Mouse (Mus musculus): ENCODE measurements around the gene Dlg2.

Gene Dlg2

DNA sequence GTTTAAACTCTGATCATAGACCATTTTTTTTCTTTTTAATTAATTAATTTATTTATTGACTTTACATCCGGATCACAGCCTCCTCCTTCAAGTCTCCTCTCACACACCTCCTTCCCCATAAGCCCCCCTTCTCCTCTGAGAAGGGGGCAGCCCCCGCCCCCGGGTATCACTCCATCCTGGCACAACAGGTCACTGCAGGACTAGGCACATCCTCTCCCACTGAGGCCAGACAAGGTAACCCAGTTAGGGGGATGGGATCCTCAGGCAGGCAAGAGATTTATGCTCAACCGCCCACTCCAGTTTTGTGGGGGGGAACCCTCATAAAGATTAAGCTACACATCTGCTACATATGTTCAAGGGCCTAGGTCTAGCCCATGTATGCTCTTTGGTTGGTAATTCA lies 1636.6 kb downstream of the Dlg2 start:
- no peak for ATAC-seq (ENCODE audit: insufficient number of reproducible peaks, low FRiP score, low TSS enrichment)

DNA sequence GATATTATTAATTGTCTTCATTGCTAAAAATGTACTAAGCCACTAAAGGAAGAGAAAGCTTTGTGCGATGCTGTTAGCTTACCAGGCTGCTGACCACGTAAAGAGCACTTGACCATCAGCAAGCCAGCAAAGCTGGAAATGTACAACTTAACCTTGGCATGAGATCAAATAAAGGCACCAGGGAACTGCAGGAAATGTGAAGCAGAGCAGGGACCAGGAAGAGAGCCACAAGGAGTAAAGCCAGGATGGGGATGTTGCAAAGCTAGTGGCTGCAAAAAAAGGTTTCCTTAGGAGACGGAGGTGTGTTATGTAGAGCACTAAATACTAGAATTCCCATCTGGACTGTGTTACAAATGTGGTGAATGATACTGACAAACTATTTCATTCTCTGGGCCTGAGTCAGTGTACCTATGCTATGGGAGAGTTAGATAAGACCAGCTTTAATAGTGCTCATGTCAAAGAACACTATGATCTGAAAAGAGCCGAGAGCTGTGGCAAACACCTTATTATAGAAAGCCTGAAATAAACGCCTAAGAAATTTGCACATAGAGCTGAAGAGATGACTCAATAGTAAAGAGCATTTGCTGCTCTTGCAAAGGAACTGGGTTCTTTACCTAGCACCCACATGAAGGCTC lies 1638.9 kb downstream of the Dlg2 start:
- no peak for ATAC-seq (ENCODE audit: insufficient number of reproducible peaks, low FRiP score, low TSS enrichment)

DNA sequence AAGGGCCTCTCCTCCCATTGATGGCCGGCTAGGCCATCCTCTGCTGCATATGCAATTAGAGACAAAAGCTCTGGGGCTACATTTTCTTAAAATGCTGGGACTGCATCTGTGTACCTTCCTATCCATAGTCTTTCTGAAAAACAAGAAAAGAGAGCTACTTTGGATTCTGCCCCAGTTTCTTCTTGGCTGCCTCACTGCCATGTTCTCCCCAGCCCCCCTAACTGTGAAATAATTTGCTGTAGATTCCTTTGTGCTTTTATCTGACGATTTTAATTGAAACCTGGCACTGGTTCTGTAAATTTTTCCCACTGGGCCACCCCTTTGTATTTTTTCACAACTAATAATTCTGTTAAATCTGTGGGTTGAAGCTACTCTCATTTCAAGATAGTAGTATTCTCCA lies 1646.8 kb downstream of the Dlg2 start:
- ATAC-seq (ENCODE audit: insufficient number of reproducible peaks, low FRiP score, low TSS enrichment) = no peak

DNA sequence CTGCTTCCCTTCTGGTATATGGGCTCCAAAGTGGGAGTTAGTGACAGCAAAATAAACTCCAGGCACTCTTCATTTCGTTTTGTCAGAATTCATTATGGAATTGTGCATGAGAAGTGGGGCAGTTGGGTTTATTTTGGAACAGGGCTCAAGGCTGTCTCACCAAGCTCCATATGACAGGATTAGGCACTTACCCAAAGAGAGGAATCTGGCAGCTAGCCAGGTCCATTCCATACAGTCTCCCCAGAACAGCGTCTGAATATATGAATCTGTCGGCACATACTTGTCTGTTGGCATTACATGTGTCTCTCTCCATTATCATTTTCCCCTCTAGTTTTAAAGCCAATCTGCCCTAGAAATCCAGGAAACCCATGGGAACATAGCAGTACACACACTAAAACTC lies 1649.4 kb downstream of the Dlg2 start:
- ATAC-seq (ENCODE audit: insufficient number of reproducible peaks, low FRiP score, low TSS enrichment) = peak; percentile 72

DNA sequence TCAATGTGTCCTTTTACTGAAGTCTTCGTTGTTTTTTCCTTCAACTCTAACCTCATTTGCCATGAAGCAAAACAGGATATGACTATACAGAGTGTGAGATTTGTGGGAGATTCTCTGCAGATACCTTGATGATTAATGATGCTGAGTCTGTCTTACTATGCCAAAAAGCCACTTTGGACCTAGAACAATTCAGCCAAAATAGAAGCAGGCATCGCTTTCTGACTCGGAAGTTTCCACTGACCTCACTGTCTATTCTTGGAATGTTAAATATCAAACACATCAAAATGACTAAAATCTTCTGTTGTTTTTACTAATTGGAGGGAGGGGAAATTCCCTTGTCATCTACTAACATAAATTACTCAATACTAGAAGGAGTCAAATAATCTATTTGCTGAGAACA lies 1657.8 kb downstream of the Dlg2 start:
- ATAC-seq (ENCODE audit: insufficient number of reproducible peaks, low FRiP score, low TSS enrichment) = no peak

DNA sequence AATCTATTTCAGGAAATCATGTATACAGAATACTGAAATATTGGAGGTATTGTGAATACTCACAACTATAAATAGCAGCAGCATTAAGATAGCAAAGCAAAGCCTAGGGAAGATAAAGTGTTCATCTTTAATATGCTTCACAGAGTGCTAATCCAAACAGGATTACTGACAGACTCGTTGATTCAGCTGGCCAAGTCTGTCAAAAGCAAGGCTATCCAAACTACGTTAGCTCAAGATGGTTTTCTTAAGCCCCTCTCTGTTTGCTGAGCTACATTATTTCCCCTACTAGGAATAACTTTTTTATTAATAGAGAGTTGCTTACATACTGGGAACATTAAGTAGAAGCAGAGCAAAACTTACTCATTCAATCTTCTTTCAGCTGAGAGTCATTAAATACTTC lies 1659.2 kb downstream of the Dlg2 start:
- ATAC-seq (ENCODE audit: insufficient number of reproducible peaks, low FRiP score, low TSS enrichment) = no peak

DNA sequence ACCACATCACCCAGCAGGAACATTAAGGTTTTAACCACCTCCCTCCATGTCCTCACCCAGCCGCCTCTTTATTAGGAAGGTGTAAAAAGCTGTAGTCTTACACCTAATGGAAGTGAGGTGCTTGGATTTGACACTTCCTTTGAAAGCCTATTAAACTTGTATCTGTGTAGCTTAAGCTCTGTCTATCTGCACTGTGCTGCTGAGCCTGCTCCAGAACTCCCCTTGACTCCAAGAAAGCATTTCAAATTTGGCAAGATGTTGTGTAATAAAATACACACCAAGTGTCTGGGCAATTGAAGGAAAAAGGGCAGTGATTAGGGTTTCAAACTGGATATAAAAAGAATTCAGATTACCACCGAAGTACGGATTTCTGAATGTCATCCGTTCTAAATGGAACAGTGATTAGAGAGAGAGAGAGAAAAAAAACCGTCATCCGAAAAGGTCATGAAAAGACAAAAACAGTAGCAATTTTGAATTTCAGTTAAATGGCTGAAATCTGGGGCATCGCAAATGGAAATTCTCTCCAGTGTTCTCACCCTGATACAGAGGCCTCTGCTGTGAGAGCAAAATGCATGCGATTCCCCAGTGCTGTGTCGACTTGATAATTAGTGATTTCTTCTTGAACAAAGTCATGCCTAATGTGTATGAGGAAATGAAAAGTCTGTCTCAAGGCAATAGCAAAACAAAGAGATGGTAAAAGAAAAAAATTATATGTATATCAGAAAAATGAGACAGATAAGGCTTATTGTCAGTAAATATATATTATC lies 1663.8 kb downstream of the Dlg2 start:
- ATAC-seq (ENCODE audit: insufficient number of reproducible peaks, low FRiP score, low TSS enrichment) = 0 out of 2 replicates have a peak, but pooled peaks have one; percentile 36

DNA sequence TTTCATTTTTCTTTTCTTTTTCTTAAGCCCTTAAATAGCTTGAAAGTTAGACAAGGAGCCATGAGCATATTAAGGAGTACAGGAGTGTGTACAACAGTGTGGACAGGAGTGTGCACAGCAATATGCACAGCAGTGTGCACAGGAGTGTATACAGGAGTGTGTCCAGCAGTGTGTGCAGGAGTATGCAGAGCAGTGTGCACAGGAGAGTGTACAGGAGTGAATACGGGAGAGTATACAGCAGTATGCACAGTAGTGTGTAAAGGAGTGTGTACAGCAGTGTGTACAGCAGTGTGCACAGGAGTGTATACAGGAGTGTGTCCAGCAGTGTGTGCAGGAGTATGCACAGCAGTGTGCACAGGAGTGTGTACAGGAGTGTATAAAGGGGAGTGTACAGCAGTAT lies 1671.0 kb downstream of the Dlg2 start:
- no peak for ATAC-seq (ENCODE audit: insufficient number of reproducible peaks, low FRiP score, low TSS enrichment)

DNA sequence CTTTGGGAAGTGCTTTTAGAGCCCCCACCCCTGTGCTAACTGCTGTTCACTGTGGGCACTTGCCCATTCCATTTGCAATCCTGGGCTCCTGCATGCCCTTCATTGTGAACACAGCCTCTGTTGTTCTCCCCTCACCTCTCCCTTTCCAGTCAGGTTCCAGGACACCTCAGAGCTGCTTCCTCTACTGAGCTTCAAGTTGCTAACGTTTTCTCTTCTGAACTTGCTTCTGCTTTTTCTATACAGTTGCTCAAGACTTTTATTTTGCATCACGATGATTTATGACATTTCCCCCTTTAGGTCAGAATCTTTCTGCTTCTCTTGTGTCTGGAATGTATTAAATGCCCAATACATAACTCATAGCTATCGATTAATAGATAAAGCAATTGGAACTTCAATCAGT lies 1674.3 kb downstream of the Dlg2 start:
- ATAC-seq (ENCODE audit: insufficient number of reproducible peaks, low FRiP score, low TSS enrichment) = no peak

DNA sequence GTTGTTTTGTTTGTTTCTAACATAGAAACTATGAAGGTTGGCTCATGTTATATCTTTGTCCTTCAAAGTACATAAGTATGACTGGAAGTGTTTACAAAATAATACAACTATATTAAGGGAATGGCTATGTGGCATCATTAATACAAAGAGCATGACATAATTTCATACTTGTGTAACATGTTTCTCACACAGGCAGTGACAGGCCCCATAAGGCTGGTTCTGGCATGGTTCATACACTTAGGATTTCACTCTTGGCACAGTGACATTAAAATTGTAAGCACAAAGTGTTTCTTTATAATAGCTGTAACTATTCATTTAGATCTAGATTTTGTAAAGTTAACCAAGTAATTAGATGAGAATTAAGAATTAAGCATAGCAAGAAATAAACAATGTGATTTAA lies 1678.1 kb downstream of the Dlg2 start:
- no peak for ATAC-seq (ENCODE audit: insufficient number of reproducible peaks, low FRiP score, low TSS enrichment)

DNA sequence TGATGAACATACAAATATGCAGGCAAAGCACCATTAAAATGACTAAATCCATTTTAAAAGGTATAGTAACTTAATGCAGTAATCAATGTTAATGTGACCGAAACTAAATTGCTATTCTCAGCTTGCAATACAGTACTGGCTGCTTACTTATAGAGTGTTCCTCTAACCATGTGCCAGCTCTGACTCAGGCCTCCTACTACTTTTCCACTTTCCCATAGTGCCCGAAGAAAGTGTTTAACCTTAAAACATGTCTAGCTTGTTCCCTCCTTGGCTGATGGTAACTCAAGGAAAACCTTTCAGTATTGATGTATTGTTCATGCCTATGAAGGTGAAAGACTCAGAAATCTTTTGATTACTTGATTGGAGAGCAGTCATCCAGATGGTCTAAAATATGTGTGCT lies 1686.7 kb downstream of the Dlg2 start:
- ATAC-seq (ENCODE audit: insufficient number of reproducible peaks, low FRiP score, low TSS enrichment) = no peak

DNA sequence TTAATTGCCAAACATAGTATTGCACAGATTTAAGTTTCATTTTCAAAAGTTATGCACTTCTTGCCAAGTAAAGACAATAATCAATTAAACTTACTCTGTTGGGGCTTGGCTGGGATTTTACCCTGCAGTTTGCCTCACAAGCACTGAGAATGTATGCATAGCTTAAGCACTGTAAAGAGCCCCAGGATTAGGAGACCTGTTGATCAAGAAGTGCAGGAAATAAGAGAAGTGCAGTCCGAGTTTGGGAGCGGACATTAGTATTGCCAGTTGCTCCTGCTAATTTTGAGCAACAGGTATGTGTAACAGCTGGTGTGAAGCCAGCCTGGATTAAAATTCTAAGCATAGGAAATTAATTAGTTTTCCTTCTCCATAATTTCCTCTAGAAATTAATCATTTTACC lies 1687.8 kb downstream of the Dlg2 start:
- no peak for ATAC-seq (ENCODE audit: insufficient number of reproducible peaks, low FRiP score, low TSS enrichment)

DNA sequence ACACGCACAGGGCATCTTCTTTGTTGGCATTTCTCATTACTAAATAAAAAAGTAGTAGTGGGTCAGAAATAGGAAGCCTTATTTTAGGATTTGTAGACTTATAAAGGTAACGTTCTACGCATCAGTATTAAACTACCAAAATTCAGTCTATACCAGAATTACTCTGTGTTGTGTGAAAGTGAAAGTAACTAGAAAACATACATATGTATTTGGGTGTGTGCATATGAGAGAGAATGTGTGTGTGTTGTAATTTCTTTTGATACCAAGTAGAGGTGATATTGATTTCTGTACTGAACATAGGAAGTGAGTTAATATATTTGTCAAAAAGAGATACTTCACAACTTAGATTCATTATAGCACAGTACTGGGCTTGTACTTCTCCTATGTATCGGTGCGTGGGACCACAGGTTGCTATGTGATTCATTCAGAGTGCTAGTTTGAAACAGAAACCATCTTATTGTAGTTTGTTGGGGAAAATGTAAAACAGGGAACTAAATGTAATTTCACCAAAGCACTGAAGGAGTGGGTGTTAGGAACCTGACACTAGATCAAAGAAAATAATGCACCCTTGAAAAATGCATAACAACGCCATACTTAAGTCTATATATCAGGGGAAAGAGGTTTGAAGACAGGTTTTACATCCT lies 1688.5 kb downstream of the Dlg2 start:
- ATAC-seq (ENCODE audit: insufficient number of reproducible peaks, low FRiP score, low TSS enrichment) = no peak

DNA sequence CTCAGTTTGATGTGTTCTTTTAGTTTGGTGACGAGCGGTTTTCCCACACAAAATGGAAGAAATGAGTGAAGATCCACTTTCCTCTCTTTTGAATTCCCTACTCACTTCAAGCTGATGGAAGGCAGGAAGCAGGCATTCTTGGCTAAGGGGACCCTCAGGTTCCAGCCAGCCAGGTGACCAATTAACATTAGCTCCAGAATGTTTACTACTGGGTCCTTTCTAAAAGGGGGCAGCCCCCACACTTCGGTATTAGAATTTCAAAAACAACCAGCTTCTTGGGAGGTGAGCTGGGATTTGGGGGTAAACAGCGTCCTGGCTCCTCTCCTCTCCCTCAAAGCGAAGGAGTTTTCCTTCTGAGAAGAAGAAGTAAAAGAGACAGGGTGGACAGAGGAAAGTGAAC lies 1703.6 kb downstream of the Dlg2 start:
- no peak for ATAC-seq (ENCODE audit: insufficient number of reproducible peaks, low FRiP score, low TSS enrichment)

DNA sequence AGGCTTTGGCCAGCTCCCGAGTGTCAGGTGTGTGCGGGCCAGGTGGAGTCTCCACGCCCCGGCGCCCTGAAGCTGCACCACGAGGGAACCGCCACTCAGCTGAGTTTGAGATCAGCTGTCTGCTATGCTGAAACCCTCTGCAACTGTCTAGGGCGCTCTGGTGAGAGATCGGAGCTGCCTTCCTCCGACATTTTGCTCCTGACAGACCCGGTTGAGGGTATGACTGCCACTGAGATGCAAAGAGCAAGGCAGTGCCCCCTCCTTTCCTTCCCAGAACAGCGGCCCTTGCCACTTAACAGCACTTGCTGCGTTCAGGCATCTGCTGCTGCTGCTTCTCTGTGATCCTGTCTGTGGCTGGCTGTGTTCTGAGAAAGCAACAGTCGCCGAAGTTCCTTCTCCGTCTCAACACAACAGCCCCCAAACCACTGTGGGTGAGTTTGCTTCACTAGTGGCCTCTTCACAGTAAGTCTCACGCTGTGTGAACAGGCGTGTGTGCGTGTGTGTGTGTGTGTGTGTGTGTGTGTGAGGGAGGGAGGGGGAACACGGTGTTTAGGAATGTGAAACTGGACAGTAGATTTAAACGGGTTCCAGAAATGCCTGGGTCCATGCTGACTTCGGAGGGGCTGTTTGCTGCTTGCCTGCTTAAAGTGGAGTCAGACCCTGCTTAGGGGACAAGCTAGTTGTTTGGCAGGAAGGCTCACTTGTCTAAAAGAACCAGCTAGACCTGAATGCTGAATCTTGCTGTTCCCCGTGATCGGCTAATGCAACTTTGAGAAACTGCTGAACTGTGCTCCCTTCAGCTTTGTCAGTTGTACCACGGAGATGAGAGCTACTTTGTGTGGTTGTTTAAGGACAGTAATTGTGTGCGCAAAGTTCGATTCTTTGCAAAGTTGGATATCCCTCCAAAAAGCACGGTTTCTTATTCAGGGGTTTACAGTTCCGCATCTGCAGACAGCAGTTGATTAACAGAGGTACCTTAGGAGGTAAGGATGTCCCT lies 1704.4 kb downstream of the Dlg2 start:
- peak; percentile 36; the same call in 1 of the 2 replicates for ATAC-seq (ENCODE audit: insufficient number of reproducible peaks, low FRiP score, low TSS enrichment)

DNA sequence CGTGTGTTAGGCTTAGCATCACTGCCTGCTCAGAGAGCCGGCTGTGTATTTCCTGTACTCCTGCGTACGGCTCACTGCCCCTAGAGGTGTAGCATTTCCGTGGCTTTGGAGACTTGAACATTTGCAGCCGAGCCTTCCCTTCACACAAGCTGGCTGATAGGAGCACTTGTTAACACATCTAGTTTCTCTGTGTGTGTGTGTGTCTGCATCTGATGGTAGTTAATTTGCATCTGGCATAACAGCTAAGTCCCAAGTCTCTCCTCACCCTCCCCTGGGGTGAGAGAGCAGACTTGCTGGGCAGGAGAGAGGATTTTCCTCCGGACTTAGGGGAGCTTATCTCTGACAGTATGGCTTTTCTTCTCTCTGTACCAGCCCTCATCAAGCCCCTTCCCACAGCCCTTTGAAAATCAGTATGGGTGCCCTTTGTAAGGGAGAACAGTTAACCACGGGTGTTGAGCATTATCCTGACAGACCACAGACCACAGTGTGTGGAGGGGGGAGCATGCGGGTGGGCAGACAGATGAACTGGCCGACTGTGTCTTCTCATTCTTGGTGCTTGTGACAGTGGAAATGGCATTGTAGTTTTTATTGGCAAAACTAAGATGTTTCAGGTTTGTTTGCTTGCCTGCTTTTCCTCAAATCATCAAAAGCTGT lies 1705.6 kb downstream of the Dlg2 start:
- no peak for ATAC-seq (ENCODE audit: insufficient number of reproducible peaks, low FRiP score, low TSS enrichment)

DNA sequence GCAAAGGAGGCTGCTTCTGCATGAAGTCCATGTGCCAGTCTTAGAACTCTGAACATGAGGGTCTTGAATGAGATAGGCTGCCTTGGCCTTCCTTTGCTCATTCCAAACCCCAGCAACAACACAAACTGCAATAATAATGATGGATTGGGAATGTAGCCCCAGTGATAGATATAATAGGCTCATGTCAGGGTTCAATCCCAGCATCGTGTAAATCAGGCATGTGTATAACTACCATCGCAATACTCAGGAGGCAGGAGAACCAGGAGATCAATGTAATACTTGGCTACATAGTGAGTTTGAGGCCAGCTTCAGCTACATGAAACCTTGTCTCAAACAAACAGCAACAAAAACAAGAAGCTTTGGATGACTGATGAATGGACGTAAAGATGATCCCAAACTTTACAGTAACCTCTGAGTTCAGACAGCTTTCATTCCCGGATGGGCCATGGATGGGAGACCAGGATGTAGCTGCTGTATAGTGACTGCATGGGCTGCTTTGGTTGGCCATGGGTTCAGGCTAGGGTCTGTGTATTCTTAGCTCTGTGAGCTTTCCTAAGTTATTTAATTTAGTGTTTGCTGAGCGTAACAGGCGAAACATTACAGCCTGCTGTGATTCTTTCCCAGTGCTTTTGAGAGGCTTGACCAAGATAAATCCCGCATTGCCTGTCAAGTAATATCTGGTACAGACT lies 1708.0 kb downstream of the Dlg2 start:
- ATAC-seq (ENCODE audit: insufficient number of reproducible peaks, low FRiP score, low TSS enrichment) = no peak

DNA sequence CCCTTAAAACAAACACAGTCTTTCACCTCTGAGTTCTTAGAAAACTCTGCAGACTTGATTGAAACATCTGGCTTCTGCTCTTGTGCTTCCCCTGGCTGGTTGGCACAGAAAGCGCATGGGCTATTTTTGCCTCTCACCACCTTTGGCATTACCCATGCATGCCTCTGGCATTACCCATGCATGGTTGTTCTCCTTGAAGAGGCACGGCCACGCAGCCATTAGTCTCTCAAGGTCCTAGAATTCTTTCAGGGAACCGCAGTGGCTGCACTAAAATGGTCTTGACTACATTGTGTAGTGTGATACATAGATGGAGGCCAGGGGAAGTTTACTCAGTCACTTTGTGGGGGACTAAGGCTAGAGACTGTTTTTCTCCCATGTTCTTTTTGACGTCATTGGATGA lies 1709.9 kb downstream of the Dlg2 start:
- no peak for ATAC-seq (ENCODE audit: insufficient number of reproducible peaks, low FRiP score, low TSS enrichment)

DNA sequence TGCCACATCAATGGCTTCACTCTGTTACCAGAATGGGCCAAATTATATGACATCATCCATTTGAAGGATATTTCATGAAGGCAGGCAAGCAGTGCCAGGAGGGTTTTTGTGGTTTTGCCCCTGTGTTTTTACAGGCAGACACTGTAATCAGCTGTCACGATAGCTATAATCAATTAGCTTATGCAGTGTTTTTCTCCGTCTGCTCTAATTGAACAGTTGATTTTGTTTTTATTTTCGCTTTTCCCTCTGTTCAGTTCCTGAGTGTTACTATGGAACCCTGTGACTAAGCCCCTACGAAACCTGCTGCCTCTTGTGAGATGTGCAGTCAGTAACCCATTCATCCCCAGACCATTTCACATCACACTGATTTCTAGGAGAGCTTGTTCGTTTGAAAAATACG lies 1712.7 kb downstream of the Dlg2 start:
- ATAC-seq (ENCODE audit: insufficient number of reproducible peaks, low FRiP score, low TSS enrichment) = no peak
